Mouse (Mus musculus) hindbrain, embryonic 16.5 days (tissue): ENCODE measurements around the gene Frmd4b. TPM values are rescaled to one million over a fixed set of nuclear protein-coding genes. Genes with fewer than 3 reads are reported as not detected.

Source experiments
- ATAC-seq: fragments of 200-750 bp; cut with Nextera tagmentation; 2 replicates; pipeline ENCODE4 v1.8.0; 2017; ENCODE audit warnings: moderate TSS enrichment, moderate library complexity
- H3K27ac ChIP-seq: fragments of 300-500 bp; sonication (generic); 2 replicates; pipeline ENCODE4 v1.5.1; 2014; ENCODE audit warnings: low read depth, mild to moderate bottlenecking, control low read depth, low read length, moderate library complexity
- H3K27me3 ChIP-seq: fragments of 300-500 bp; sonication (generic); replicated peaks from 2 replicates; pipeline ENCODE4 v1.6.1; 2014; ENCODE audit warnings: low read length; ENCODE audit not compliant: control insufficient read depth, insufficient read depth
- H3K36me3 ChIP-seq: fragments of 300-500 bp; sonication (generic); 2 replicates; pipeline ENCODE4 v1.6.1; 2014; ENCODE audit warnings: mild to moderate bottlenecking, low read length, moderate library complexity, mixed read lengths; ENCODE audit not compliant: control insufficient read depth, insufficient read depth
- H3K4me1 ChIP-seq: fragments of 300-500 bp; sonication (generic); 2 replicates; pipeline ENCODE4 v1.6.1; 2014; ENCODE audit warnings: low read depth, low read length; ENCODE audit not compliant: control insufficient read depth, insufficient read depth
- H3K4me2 ChIP-seq: fragments of 300-500 bp; sonication (generic); 2 replicates; pipeline ENCODE4 v1.6.1; 2014; ENCODE audit warnings: mild to moderate bottlenecking, low read length, control low read depth, moderate library complexity
- H3K4me3 ChIP-seq: fragments of 300-500 bp; sonication (generic); 2 replicates; pipeline ENCODE4 v1.5.1; 2014; ENCODE audit warnings: mild to moderate bottlenecking, low read length, control low read depth, moderate library complexity
- H3K9ac ChIP-seq: fragments of 300-500 bp; sonication (generic); 2 replicates; pipeline ENCODE4 v1.6.1; 2014; ENCODE audit warnings: low read depth, mild to moderate bottlenecking, control low read depth, low read length, moderate library complexity
- H3K9me3 ChIP-seq: fragments of 300-500 bp; sonication (generic); 2 replicates; pipeline ENCODE4 v1.6.1; 2014; ENCODE audit warnings: mild to moderate bottlenecking, low read length, moderate library complexity; ENCODE audit not compliant: control insufficient read depth
- WGBS: fragments of 180-500 bp; shearing (Covaris S2); extraction: QIAGEN DNeasy Blood & Tissue Kit; methylation state at CpG from one replicate; pipeline ENCODE4 v1.1.7; 2014; 5-methylcytosine and 5-hydroxymethylcytosine counted together
- polyA plus RNA-seq: library from polyadenylated mRNA; unstranded; fragments of >200 nt; fragmentation: Nextera tagmentation; extraction: Ambion mirVana; gene quantifications from 2 replicates; pipeline ENCODE4 v1.2.1, GENCODE M21; 2015

The Frmd4b gene
- polyA plus RNA-seq, 1 experiment from 2014 or later = 15.8 TPM

- Histone ChIP-seq H3K4me2 (no peak overlapping the region), H3K27me3 (no peaks in the 10 kb centered on the region), H3K4me3 (no peak overlapping the region), H3K9ac (no peak overlapping the region), H3K27ac (no peak overlapping the region), H3K36me3 (no peaks in the 10 kb centered on the region), H3K9me3 (no peaks in the 10 kb centered on the region), H3K4me1 (peaks cover 4% of the 10 kb centered on the region; the same call in 1 of the 2 replicates)
- ATAC-seq = 0 out of 2 replicates have a peak, but pooled peaks have one; percentile 27
- WGBS = 28% methylated on average over 4 of the region's 4 CpGs
These were observed 278.5 kb downstream of the Frmd4b start for GRCm38 (mm10) chr6:97338843-97339242.

- no peak overlapping the region for H3K9ac ChIP-seq
- no peak overlapping the region for H3K4me2 ChIP-seq
- H3K27me3 ChIP-seq = no peaks in the 10 kb centered on the region
- no peak overlapping the region for H3K27ac ChIP-seq
- no peaks in the 10 kb centered on the region for H3K36me3 ChIP-seq
- no peaks in the 10 kb centered on the region for H3K4me1 ChIP-seq
- ATAC-seq = no peak
- H3K4me3 ChIP-seq = no peak overlapping the region
- no peaks in the 10 kb centered on the region for H3K9me3 ChIP-seq
- WGBS = 84% methylated on average over 3 of the region's 3 CpGs
These were observed 284.0 kb downstream of the Frmd4b start for GRCm38 (mm10) chr6:97333323-97333722.

GRCm38 (mm10) chr6:97323951-97324350 lies 293.4 kb downstream of the Frmd4b start:
- Histone ChIP-seq H3K36me3 (0 out of 2 replicates have a peak, but pooled peaks cover 4% of the 10 kb centered on the region), H3K4me2 (no peak overlapping the region), H3K27ac (no peak overlapping the region), H3K9ac (no peak overlapping the region), H3K4me1 (no peaks in the 10 kb centered on the region), H3K9me3 (no peaks in the 10 kb centered on the region), H3K4me3 (no peak overlapping the region), H3K27me3 (no peaks in the 10 kb centered on the region)
- WGBS = 80% methylated on average over 4 of the region's 4 CpGs
- ATAC-seq = no peak

GRCm38 (mm10) chr6:97322126-97322525 lies 295.2 kb downstream of the Frmd4b start:
- H3K4me2 ChIP-seq = no peak overlapping the region
- 78% methylated on average over 12 of the region's 12 CpGs for WGBS
- ATAC-seq = no peak
- 0 out of 2 replicates have a peak, but pooled peaks cover 4% of the 10 kb centered on the region for H3K36me3 ChIP-seq
- no peaks in the 10 kb centered on the region for H3K9me3 ChIP-seq
- H3K4me3 ChIP-seq = no peak overlapping the region
- H3K27ac ChIP-seq = no peak overlapping the region
- no peak overlapping the region for H3K9ac ChIP-seq
- H3K4me1 ChIP-seq = no peaks in the 10 kb centered on the region
- no peaks in the 10 kb centered on the region for H3K27me3 ChIP-seq

GRCm38 (mm10) chr6:97321156-97321555 lies 296.2 kb downstream of the Frmd4b start:
- Histone ChIP-seq H3K4me1 (no peaks in the 10 kb centered on the region), H3K9me3 (no peaks in the 10 kb centered on the region), H3K4me2 (no peak overlapping the region), H3K4me3 (no peak overlapping the region), H3K27ac (no peak overlapping the region), H3K36me3 (no peaks in the 10 kb centered on the region), H3K27me3 (no peaks in the 10 kb centered on the region), H3K9ac (no peak overlapping the region)
- WGBS = 81% methylated on average over 11 of the region's 11 CpGs
- no peak for ATAC-seq

- Histone ChIP-seq H3K4me2 (no peak overlapping the region), H3K4me3 (no peak overlapping the region), H3K27ac (no peak overlapping the region), H3K4me1 (no peaks in the 10 kb centered on the region), H3K27me3 (no peaks in the 10 kb centered on the region), H3K9ac (no peak overlapping the region), H3K36me3 (no peaks in the 10 kb centered on the region), H3K9me3 (no peaks in the 10 kb centered on the region)
- no peak for ATAC-seq
- 88% methylated on average over 4 of the region's 4 CpGs for WGBS
These were observed 298.3 kb downstream of the Frmd4b start for GRCm38 (mm10) chr6:97319081-97319480.

- Histone ChIP-seq H3K9ac (no peak overlapping the region), H3K27ac (no peak overlapping the region), H3K36me3 (no peaks in the 10 kb centered on the region), H3K4me1 (no peaks in the 10 kb centered on the region), H3K9me3 (no peaks in the 10 kb centered on the region), H3K4me2 (no peak overlapping the region), H3K4me3 (no peak overlapping the region), H3K27me3 (no peaks in the 10 kb centered on the region)
- WGBS = 96% methylated on average over 3 of the region's 3 CpGs
- no peak for ATAC-seq
These were observed 299.4 kb downstream of the Frmd4b start for GRCm38 (mm10) chr6:97317956-97318355.

GRCm38 (mm10) chr6:97316716-97317115 lies 300.6 kb downstream of the Frmd4b start:
- no peak for ATAC-seq
- WGBS = 79% methylated on average over 1 of the region's 1 CpGs
- Histone ChIP-seq H3K9ac (no peak overlapping the region), H3K27me3 (no peaks in the 10 kb centered on the region), H3K9me3 (no peaks in the 10 kb centered on the region), H3K4me2 (no peak overlapping the region), H3K4me3 (no peak overlapping the region), H3K27ac (no peak overlapping the region), H3K4me1 (peaks cover 6% of the 10 kb centered on the region), H3K36me3 (no peaks in the 10 kb centered on the region)

GRCm38 (mm10) chr6:97315311-97315710 lies 302.0 kb downstream of the Frmd4b start:
- no peaks in the 10 kb centered on the region for H3K36me3 ChIP-seq
- peaks cover 6% of the 10 kb centered on the region for H3K4me1 ChIP-seq
- ATAC-seq = no peak
- no peak overlapping the region for H3K27ac ChIP-seq
- H3K9ac ChIP-seq = no peak overlapping the region
- no peaks in the 10 kb centered on the region for H3K27me3 ChIP-seq
- H3K9me3 ChIP-seq = no peaks in the 10 kb centered on the region
- 66% methylated on average over 3 of the region's 3 CpGs for WGBS
- no peak overlapping the region for H3K4me2 ChIP-seq
- H3K4me3 ChIP-seq = no peak overlapping the region

- no peak for ATAC-seq
- no peaks in the 10 kb centered on the region for H3K36me3 ChIP-seq
- H3K27ac ChIP-seq = no peak overlapping the region
- WGBS = 22% methylated on average over 3 of the region's 3 CpGs
- H3K9me3 ChIP-seq = no peaks in the 10 kb centered on the region
- no peaks in the 10 kb centered on the region for H3K27me3 ChIP-seq
- peak overlapping the region; percentile 58 for H3K4me2 ChIP-seq
- H3K4me3 ChIP-seq = peak overlapping the region; percentile 24
- peaks cover 6% of the 10 kb centered on the region for H3K4me1 ChIP-seq
- H3K9ac ChIP-seq = peak overlapping the region; percentile 15; the same call in 1 of the 2 replicates
These were observed 304.8 kb downstream of the Frmd4b start for GRCm38 (mm10) chr6:97312545-97312939.
